Mouse (Mus musculus): ENCODE measurements around the gene Tssk6. TPM values are rescaled to one million over a fixed set of nuclear protein-coding genes. Genes with fewer than 3 reads are reported as not detected.

The Tssk6 gene
- total and polyA plus RNA-seq, 3 experiments = 0.16 to 0.49 (median 0.23) TPM

- intact Hi-C loops (cut with DNase I) = no loop called here
Observed at GRCm38 (mm10) chr8:69950300-69950699, 48.3 kb downstream of the Tssk6 start.

More at GRCm38 (mm10) chr8:69950300-69950699, 48.3 kb downstream of the Tssk6 start:
- Histone ChIP-seq H3K79me2 (replicated peaks; ENCODE audit: control insufficient read depth, insufficient read depth, low read length) (peaks cover 9% of the 10 kb centered on the region), H3K27me3 (ENCODE audit: control insufficient read depth, insufficient read depth, low read length) (no peaks in the 10 kb centered on the region), H3K4me3 (no peak overlapping the region), H3K36me3 (ENCODE audit: control insufficient read depth, insufficient read depth, low read length) (no peaks in the 10 kb centered on the region; the same call in 1 of the 2 replicates), H3K9ac (ENCODE audit: low read depth, low read length) (no peak overlapping the region), H3K4me1 (ENCODE audit: control insufficient read depth, insufficient read depth, low read length) (peaks cover 11% of the 10 kb centered on the region), H3K27ac (no peak overlapping the region)
- TF ChIP-seq POLR2A (IDR thresholded peaks at IDR 0.05; ENCODE audit: insufficient read depth, low read depth, low read length) = no peak
- TF ChIP-seq EP300 (IDR thresholded peaks at IDR 0.05; ENCODE audit: insufficient read depth, low read depth, low read length) = no peak
- no peak for TF ChIP-seq CTCF (IDR thresholded peaks at IDR 0.05)
- WGBS = 90% methylated on average over 2 of the region's 2 CpGs
- DNase-seq = no peak

Other genes starting within 250 kb of the Tssk6 start
- 1 to 10 TPM; 1.1 to 1.3 TPM for gene Zfp964, start 247.7 kb upstream of the Tssk6 start, total RNA-seq (2021)
- 0.62 and 1.2 TPM in 2 replicates for gene Zfp964, start 247.7 kb upstream of the Tssk6 start, polyA plus RNA-seq (2012; rRNA removed)
- gene Zfp869, start 191.5 kb upstream of the Tssk6 start, total RNA-seq (2021) = 10 to 100 TPM; 14.6 to 15.7 TPM
- 3.0 and 6.1 TPM in 2 replicates for gene Zfp869, start 191.5 kb upstream of the Tssk6 start, polyA plus RNA-seq (2012; rRNA removed)
- 1 to 10 TPM; 2.5 to 2.7 TPM for gene Zfp963, start 152.2 kb upstream of the Tssk6 start, total RNA-seq (2021)
- 1.7 and 3.8 TPM in 2 replicates for gene Zfp963, start 152.2 kb upstream of the Tssk6 start, polyA plus RNA-seq (2012; rRNA removed)
- gene Gm20422, start 127.3 kb upstream of the Tssk6 start, total RNA-seq (2021) = 1 to 10 TPM in 1 of 2 experiments, under 1 TPM in 1; 0.47 to 2.1 TPM
- 0.64 TPM in 1 of 2 replicates, not detected in the other for gene Gm20422, start 127.3 kb upstream of the Tssk6 start, polyA plus RNA-seq (2012; rRNA removed)
- gene Atp13a1, start 111.0 kb upstream of the Tssk6 start, total RNA-seq (2021) = 10 to 100 TPM; 12.9 to 14.7 TPM
- 25.7 and 26.5 TPM in 2 replicates for gene Atp13a1, start 111.0 kb upstream of the Tssk6 start, polyA plus RNA-seq (2012; rRNA removed)
- gene Zfp866, start 111.0 kb upstream of the Tssk6 start, total RNA-seq (2021) = 10 to 100 TPM; 15.6 to 16.1 TPM
- 8.5 and 16.0 TPM in 2 replicates for gene Zfp866, start 111.0 kb upstream of the Tssk6 start, polyA plus RNA-seq (2012; rRNA removed)
- 1 to 10 TPM; 4.6 to 4.8 TPM for gene Gmip, start 93.5 kb upstream of the Tssk6 start, total RNA-seq (2021)
- gene Gmip, start 93.5 kb upstream of the Tssk6 start, polyA plus RNA-seq (2012; rRNA removed) = 6.6 and 10.9 TPM in 2 replicates
- under 1 TPM; 0.18 to 0.25 TPM for gene Lpar2, start 79.8 kb upstream of the Tssk6 start, total RNA-seq (2021)
- 0.32 and 0.53 TPM in 2 replicates for gene Lpar2, start 79.8 kb upstream of the Tssk6 start, polyA plus RNA-seq (2012; rRNA removed)
- gene Pbx4, start 69.7 kb upstream of the Tssk6 start, total RNA-seq (2021) = under 1 TPM; 0.23 to 0.37 TPM
- gene Pbx4, start 69.7 kb upstream of the Tssk6 start, polyA plus RNA-seq (2012; rRNA removed) = 0.61 and 0.68 TPM in 2 replicates
- 1 to 10 TPM; 1.5 to 1.9 TPM for gene Cilp2, start 14.5 kb upstream of the Tssk6 start, total RNA-seq (2021)
- gene Cilp2, start 14.5 kb upstream of the Tssk6 start, polyA plus RNA-seq (2012; rRNA removed) = 11.2 and 16.8 TPM in 2 replicates
- 100 to 1,000 TPM; 417 to 492 TPM for gene Ndufa13, start 374 bp downstream of the Tssk6 start, total RNA-seq (2021)
- gene Ndufa13, start 374 bp downstream of the Tssk6 start, polyA plus RNA-seq (2012; rRNA removed) = 443 and 488 TPM in 2 replicates
- 10 to 100 TPM; 13.3 to 16.8 TPM for gene Yjefn3, start 528 bp downstream of the Tssk6 start, total RNA-seq (2021)
- gene Yjefn3, start 528 bp downstream of the Tssk6 start, polyA plus RNA-seq (2012; rRNA removed) = 11.5 and 14.2 TPM in 2 replicates
- gene Gatad2a, start 94.2 kb downstream of the Tssk6 start, total RNA-seq (2021) = 10 to 100 TPM; 36.4 TPM
- gene Gatad2a, start 94.2 kb downstream of the Tssk6 start, polyA plus RNA-seq (2012; rRNA removed) = 23.7 and 24.7 TPM in 2 replicates
- 10 to 100 TPM; 30.1 to 32.6 TPM for gene Mau2, start 140.6 kb downstream of the Tssk6 start, total RNA-seq (2021)
- 33.2 and 46.9 TPM in 2 replicates for gene Mau2, start 140.6 kb downstream of the Tssk6 start, polyA plus RNA-seq (2012; rRNA removed)
- gene Sugp1, start 140.6 kb downstream of the Tssk6 start, total RNA-seq (2021) = 10 to 100 TPM; 15.8 to 19.6 TPM
- 6.7 and 10.6 TPM in 2 replicates for gene Sugp1, start 140.6 kb downstream of the Tssk6 start, polyA plus RNA-seq (2012; rRNA removed)
- under 1 TPM; 0.64 to 0.94 TPM for gene Tm6sf2, start 170.7 kb downstream of the Tssk6 start, total RNA-seq (2021)
- 2.7 and 3.1 TPM in 2 replicates for gene Tm6sf2, start 170.7 kb downstream of the Tssk6 start, polyA plus RNA-seq (2012; rRNA removed)
- gene Hapln4, start 181.3 kb downstream of the Tssk6 start, total RNA-seq (2021) = under 1 TPM in 1 of 2 experiments, not detected in 1; 0.10 TPM
- gene Hapln4, start 181.3 kb downstream of the Tssk6 start, polyA plus RNA-seq (2012; rRNA removed) = 0.15 and 0.16 TPM in 2 replicates
- gene Ncan, start 218.7 kb downstream of the Tssk6 start, total RNA-seq (2021) = under 1 TPM in 1 of 2 experiments, not detected in 1; 0.02 TPM
- gene Ncan, start 218.7 kb downstream of the Tssk6 start, polyA plus RNA-seq (2012; rRNA removed) = 0.08 and 0.18 TPM in 2 replicates
- gene Nr2c2ap, start 229.1 kb downstream of the Tssk6 start, total RNA-seq (2021) = 1 to 10 TPM; 5.5 to 7.6 TPM
- 7.0 and 10.7 TPM in 2 replicates for gene Nr2c2ap, start 229.1 kb downstream of the Tssk6 start, polyA plus RNA-seq (2012; rRNA removed)
- gene Rfxank, start 237.0 kb downstream of the Tssk6 start, total RNA-seq (2021) = 10 to 100 TPM; 18.1 to 18.6 TPM
- gene Rfxank, start 237.0 kb downstream of the Tssk6 start, polyA plus RNA-seq (2012; rRNA removed) = 30.9 and 41.5 TPM in 2 replicates
- 10 to 100 TPM; 22.6 to 23.7 TPM for gene Borcs8, start 237.3 kb downstream of the Tssk6 start, total RNA-seq (2021)
- 45.3 and 46.6 TPM in 2 replicates for gene Borcs8, start 237.3 kb downstream of the Tssk6 start, polyA plus RNA-seq (2012; rRNA removed)
- under 1 TPM; 0.25 to 0.44 TPM for gene Mef2b, start 237.5 kb downstream of the Tssk6 start, total RNA-seq (2021)
- 0.27 and 0.38 TPM in 2 replicates for gene Mef2b, start 237.5 kb downstream of the Tssk6 start, polyA plus RNA-seq (2012; rRNA removed)

All from heart, adult 2 months (tissue).